Mouse (Mus musculus) liver, adult 2 months (tissue): ENCODE data around the gene Ece1. TPM values are rescaled to one million over a fixed set of nuclear protein-coding genes. Genes with fewer than 3 reads are reported as not detected.

Experiments used
- DNase-seq: peaks from one replicate; pipeline ENCODE4 v3.0.0-alpha.2; 2011; ENCODE audit warnings: low read depth, low spot score; ENCODE audit errors: extremely low read depth
- H3K27ac ChIP-seq: fragments of 200-500 bp; replicated peaks from 2 replicates; pipeline ENCODE4 v1.5.1; 2012; ENCODE audit warnings: low read depth, mild to moderate bottlenecking, control low read depth, inconsistent platforms, low read length; ENCODE audit not compliant: insufficient read depth
- H3K27me3 ChIP-seq: fragments of 200-500 bp; 2 replicates; pipeline ENCODE4 v1.6.1; 2012; ENCODE audit warnings: mild to moderate bottlenecking, moderate library complexity, low read length, inconsistent platforms; ENCODE audit not compliant: control insufficient read depth, insufficient read depth
- H3K36me3 ChIP-seq: fragments of 200-500 bp; 2 replicates; pipeline ENCODE4 v1.6.1; 2012; ENCODE audit warnings: low read length, inconsistent platforms; ENCODE audit not compliant: control insufficient read depth, insufficient read depth
- H3K4me1 ChIP-seq: fragments of 200-500 bp; 2 replicates; pipeline ENCODE4 v1.6.1; 2011; ENCODE audit warnings: low read length; ENCODE audit not compliant: control insufficient read depth, insufficient read depth
- H3K4me3 ChIP-seq: fragments of 200-500 bp; 2 replicates; pipeline ENCODE4 v1.5.1; 2011; ENCODE audit warnings: low read depth, mild to moderate bottlenecking, control low read depth, low read length, moderate library complexity; ENCODE audit not compliant: insufficient read depth
- H3K79me2 ChIP-seq: fragments of 200-500 bp; 2 replicates; pipeline ENCODE4 v1.6.1; 2012; ENCODE audit warnings: inconsistent platforms, mild to moderate bottlenecking, low read length, moderate library complexity; ENCODE audit not compliant: control insufficient read depth, insufficient read depth
- H3K9ac ChIP-seq: fragments of 200-500 bp; 2 replicates; pipeline ENCODE4 v1.6.1; 2012; ENCODE audit warnings: low read depth, mild to moderate bottlenecking, control low read depth, inconsistent platforms, low read length
- CTCF ChIP-seq: fragments of 200-500 bp; IDR thresholded peaks from 2 replicates; pipeline ENCODE4 v1.5.1; 2011; ENCODE audit warnings: low read depth, low read length, control low read depth
- POLR2A ChIP-seq: fragments of 200-500 bp; IDR thresholded peaks from 2 replicates; pipeline ENCODE4 v1.6.1; 2011; ENCODE audit warnings: low read length, control low read depth; ENCODE audit not compliant: insufficient read depth; ENCODE audit errors: extremely low read depth
- WGBS: fragments of 180-500 bp; shearing (Covaris S2); methylation state at CpG from one replicate; pipeline ENCODE4 v1.1.7; 2018; 5-methylcytosine and 5-hydroxymethylcytosine counted together
- polyA plus RNA-seq: library from polyadenylated mRNA; depleted of rRNA; stranded (reverse); fragments of >200 nt; gene quantifications from 2 replicates; pipeline ENCODE4 v1.2.3, GENCODE M21; 2012
- total RNA-seq: library from RNA; depleted of rRNA; stranded (reverse); fragments of >200 nt; gene quantifications from 2 replicates; pipeline ENCODE4 v1.2.3, GENCODE M21; 2014

Gene Ece1
- total and polyA plus RNA-seq, 2 experiments = 213 to 630 TPM

DNA sequence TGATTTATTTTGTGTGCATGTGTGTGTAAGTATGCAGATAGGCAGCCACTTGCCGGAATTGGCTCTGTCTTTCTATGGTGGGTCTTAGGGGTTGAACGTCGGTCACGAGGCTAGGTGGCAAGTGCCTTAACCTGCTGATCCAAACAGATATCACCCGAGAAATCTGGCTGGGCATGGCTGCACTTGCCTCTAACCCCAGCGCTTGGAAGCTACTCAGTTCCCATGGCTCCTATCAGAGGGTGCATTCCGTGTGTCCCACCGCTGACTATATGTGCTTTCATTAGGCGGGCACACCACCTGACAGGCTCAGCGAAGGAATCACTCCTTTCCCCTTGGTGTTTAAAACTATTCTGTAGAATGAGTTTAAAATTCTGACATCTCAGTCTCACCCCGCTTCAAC, 30.4 kb upstream of the Ece1 start:
- no peak overlapping the region for H3K27ac ChIP-seq
- H3K79me2 ChIP-seq = no peaks in the 10 kb centered on the region
- WGBS = 79% methylated on average over 11 of the region's 11 CpGs
- TF ChIP-seq CTCF (no peak), POLR2A (no peak)
- DNase-seq = no peak
- no peak overlapping the region for H3K9ac ChIP-seq
- H3K4me3 ChIP-seq = no peak overlapping the region
- H3K36me3 ChIP-seq = no peaks in the 10 kb centered on the region
- H3K27me3 ChIP-seq = no peaks in the 10 kb centered on the region
- no peaks in the 10 kb centered on the region for H3K4me1 ChIP-seq

GRCm38 (mm10) chr4:137835624-137836337, 26.3 kb upstream of the Ece1 start:
- no peaks in the 10 kb centered on the region for H3K27me3 ChIP-seq
- H3K27ac ChIP-seq = no peak overlapping the region
- H3K79me2 ChIP-seq = no peaks in the 10 kb centered on the region
- no peak for TF ChIP-seq POLR2A
- peak; percentile 89 for TF ChIP-seq CTCF
- H3K36me3 ChIP-seq = no peaks in the 10 kb centered on the region
- H3K4me3 ChIP-seq = no peak overlapping the region
- WGBS = 26% methylated on average over 14 of the region's 14 CpGs
- H3K9ac ChIP-seq = no peak overlapping the region
- H3K4me1 ChIP-seq = peaks cover 2% of the 10 kb centered on the region; the same call in 1 of the 2 replicates
- DNase-seq = peak; percentile 65

DNA sequence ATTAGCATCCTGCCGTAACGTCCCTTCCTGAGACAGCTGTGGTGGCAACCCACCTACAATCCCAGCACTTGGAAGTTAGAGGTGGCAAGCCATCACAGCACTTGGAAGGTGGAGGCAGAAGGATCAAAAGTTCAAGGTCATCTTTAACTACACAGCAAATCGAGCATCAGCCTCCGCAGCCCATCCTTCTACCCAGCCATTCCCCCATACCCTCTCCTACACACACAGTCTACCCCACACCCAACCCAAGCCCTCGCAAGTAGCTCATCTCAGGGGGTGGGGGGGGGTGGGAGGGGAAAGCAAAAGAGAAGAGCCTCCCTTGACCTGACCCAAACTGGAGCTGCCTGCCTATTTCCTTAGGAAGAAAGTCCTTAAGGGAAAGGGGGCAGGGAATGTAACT, 25.3 kb upstream of the Ece1 start:
- no peaks in the 10 kb centered on the region for H3K79me2 ChIP-seq
- no peak for DNase-seq
- H3K9ac ChIP-seq = no peak overlapping the region
- H3K27ac ChIP-seq = no peak overlapping the region
- no peaks in the 10 kb centered on the region for H3K36me3 ChIP-seq
- TF ChIP-seq CTCF (no peak), POLR2A (no peak)
- no peak overlapping the region for H3K4me3 ChIP-seq
- H3K4me1 ChIP-seq = peaks cover 2% of the 10 kb centered on the region; the same call in 1 of the 2 replicates
- no peaks in the 10 kb centered on the region for H3K27me3 ChIP-seq
- 73% methylated on average over 5 of the region's 5 CpGs for WGBS

DNA sequence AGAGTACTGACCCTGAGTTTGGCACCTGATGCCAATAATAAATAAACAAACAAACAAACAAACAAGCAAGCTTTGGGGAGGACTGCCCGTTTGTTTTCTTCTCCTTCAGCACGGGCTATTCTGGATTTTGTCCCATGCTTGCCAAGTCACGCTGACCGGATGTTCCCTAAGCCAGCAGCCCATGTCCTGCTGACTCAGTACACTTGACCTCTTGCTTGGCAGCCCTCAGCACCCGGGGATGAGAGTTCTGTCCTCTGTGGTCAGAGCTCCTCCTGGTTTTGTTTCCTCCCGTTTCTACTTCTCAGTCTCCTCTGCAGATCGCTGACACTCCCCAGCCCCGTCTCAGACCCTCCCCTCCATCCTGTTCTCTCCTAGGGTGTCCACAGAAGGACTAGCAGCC, 24.2 kb upstream of the Ece1 start:
- Histone ChIP-seq H3K27me3 (no peaks in the 10 kb centered on the region), H3K27ac (0 out of 2 replicates have a peak overlapping the region, but pooled peaks have one; percentile 26), H3K79me2 (no peaks in the 10 kb centered on the region), H3K9ac (peak overlapping the region; percentile 38; the same call in 1 of the 2 replicates), H3K36me3 (no peaks in the 10 kb centered on the region), H3K4me1 (peaks cover 2% of the 10 kb centered on the region; the same call in 1 of the 2 replicates), H3K4me3 (no peak overlapping the region)
- 17% methylated on average over 8 of the region's 8 CpGs for WGBS
- TF ChIP-seq CTCF (no peak), POLR2A (no peak)
- DNase-seq = peak; percentile 91

DNA sequence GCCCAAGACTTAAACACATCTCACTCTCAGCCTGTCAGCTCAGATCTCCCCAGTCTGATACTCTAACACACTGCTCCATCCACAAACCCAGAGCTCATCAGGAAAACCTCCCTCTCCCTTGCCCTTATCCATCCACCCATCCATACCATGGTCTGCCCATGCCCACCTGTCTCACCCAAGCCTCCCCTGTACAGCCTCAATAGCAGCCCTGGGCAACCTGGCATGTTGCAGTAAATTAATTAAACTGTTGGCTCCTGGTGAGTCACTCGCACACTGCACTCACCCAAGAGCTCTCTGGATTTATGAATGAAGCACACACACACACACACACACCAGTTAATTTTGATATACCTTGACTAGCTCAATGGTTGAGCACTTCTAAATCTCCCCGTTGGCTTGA, 23.2 kb upstream of the Ece1 start:
- 94% methylated on average over 2 of the region's 2 CpGs for WGBS
- Histone ChIP-seq H3K27me3 (no peaks in the 10 kb centered on the region), H3K79me2 (no peaks in the 10 kb centered on the region), H3K27ac (no peak overlapping the region), H3K4me3 (no peak overlapping the region), H3K4me1 (peaks cover 2% of the 10 kb centered on the region; the same call in 1 of the 2 replicates), H3K36me3 (no peaks in the 10 kb centered on the region), H3K9ac (no peak overlapping the region)
- DNase-seq = no peak
- TF ChIP-seq CTCF (no peak), POLR2A (no peak)

DNA sequence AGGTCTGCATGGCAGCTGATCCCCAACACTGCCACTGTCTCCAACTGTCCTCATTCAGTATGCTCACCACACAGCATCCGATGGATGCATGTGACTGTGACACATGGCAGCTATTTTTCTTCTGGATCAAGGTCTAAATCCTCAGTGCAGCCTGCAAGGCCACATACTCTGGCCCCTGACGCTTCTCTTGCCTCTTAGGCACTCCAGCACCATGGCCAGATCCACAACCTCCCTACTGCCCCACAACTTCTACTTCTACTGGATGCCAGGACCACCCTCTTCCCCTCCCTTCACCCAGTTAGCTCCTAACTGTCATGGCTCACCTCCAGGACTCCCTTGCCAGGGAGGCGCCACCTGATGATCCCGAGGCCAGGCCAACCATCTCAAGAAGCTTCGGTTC, 22.6 kb upstream of the Ece1 start:
- no peak overlapping the region for H3K9ac ChIP-seq
- H3K27ac ChIP-seq = no peak overlapping the region
- H3K4me1 ChIP-seq = peaks cover 2% of the 10 kb centered on the region; the same call in 1 of the 2 replicates
- no peak for DNase-seq
- 94% methylated on average over 5 of the region's 5 CpGs for WGBS
- no peak for TF ChIP-seq CTCF
- TF ChIP-seq POLR2A = no peak
- no peaks in the 10 kb centered on the region for H3K36me3 ChIP-seq
- H3K79me2 ChIP-seq = no peaks in the 10 kb centered on the region
- no peak overlapping the region for H3K4me3 ChIP-seq
- no peaks in the 10 kb centered on the region for H3K27me3 ChIP-seq
